Mouse (Mus musculus): ENCODE data around the gene Csad.

Csad gene

DNA sequence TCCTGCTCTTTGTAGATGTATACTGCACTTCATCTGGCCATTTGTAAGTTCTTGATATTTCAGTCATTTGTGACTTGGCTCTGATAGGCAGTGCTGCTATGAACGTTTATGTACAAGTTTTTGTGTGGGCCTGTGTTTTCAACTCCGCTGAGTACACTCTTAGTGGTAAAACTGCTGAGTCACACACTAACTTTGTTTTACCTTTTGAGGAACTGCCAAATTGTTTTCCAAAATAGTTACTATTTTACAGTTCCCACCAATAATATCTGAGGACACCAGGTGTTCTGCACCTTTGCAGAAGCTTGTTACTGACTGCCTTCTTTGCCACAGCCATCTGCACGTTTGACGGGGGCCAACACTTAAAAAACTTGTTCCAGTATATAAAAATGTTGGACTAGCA, 10.1 kb downstream of the Csad start:
- Histone ChIP-seq H3K36me3 (ENCODE audit: control insufficient read depth, insufficient read depth, low read length, poor library complexity, severe bottlenecking) (no peaks in the 10 kb centered on the region), H3K27me3 (ENCODE audit: control insufficient read depth, insufficient read depth, low read length, poor library complexity, severe bottlenecking) (no peaks in the 10 kb centered on the region)
- DNase-seq (ENCODE audit: low read depth, low spot score) = no peak

DNA sequence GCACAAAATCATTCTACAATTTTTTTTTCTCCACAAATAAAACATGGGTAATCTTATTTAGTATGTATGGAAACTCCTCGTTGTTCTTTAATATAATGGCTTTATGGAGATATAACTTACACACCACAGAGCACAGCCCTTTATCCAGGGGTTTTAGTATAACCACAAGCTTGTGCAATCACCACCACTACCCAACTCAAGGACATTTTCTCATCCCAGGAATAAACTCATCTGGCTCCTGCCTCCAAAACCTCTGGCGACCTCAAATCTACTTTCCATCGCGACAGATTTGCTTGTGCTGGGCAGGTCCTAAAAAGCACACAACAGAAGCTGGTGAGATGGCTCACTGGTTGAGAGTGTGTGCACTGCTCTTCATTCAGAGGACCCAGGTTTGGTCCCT, 10.9 kb downstream of the Csad start:
- no peaks in the 10 kb centered on the region for H3K36me3 ChIP-seq (ENCODE audit: control insufficient read depth, insufficient read depth, low read length, poor library complexity, severe bottlenecking)
- no peaks in the 10 kb centered on the region for H3K27me3 ChIP-seq (ENCODE audit: control insufficient read depth, insufficient read depth, low read length, poor library complexity, severe bottlenecking)
- DNase-seq (ENCODE audit: low read depth, low spot score) = no peak

GRCm38 (mm10) chr15:102192820-102193386, 11.6 kb downstream of the Csad start:
- Histone ChIP-seq H3K36me3 (ENCODE audit: control insufficient read depth, insufficient read depth, low read length, poor library complexity, severe bottlenecking) (no peaks in the 10 kb centered on the region), H3K27me3 (ENCODE audit: control insufficient read depth, insufficient read depth, low read length, poor library complexity, severe bottlenecking) (no peaks in the 10 kb centered on the region)
- no peak for DNase-seq (ENCODE audit: low read depth, low spot score)

DNA sequence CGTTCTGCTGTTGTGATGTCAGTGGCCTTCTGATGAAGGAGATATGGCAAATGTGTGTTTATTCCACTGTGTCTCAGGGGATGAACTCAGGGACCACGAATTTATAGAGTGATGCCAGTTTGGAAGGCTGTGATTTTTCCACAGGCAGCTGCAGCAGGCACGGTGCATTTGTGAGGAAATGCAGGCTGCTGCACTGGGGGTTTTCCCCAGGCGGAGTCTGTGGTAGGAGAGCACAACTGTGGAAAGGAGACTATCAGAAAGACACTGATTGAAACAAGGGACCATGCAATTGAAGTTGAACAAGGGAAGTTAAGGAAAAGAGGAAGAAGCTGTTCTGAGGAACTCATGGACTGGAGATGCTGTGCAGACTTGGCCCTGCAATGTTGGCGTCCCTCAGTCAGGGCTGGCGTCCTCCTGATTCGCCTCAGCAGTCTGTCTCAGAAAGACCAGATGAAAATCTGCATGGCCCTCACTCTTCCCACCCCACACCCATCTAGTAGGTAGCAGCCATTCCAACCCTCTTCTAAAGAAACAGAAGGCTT, 12.2 kb downstream of the Csad start:
- H3K36me3 ChIP-seq (ENCODE audit: control insufficient read depth, insufficient read depth, low read length, poor library complexity, severe bottlenecking) = no peaks in the 10 kb centered on the region
- no peak for DNase-seq (ENCODE audit: low read depth, low spot score)
- H3K27me3 ChIP-seq (ENCODE audit: control insufficient read depth, insufficient read depth, low read length, poor library complexity, severe bottlenecking) = no peaks in the 10 kb centered on the region

DNA sequence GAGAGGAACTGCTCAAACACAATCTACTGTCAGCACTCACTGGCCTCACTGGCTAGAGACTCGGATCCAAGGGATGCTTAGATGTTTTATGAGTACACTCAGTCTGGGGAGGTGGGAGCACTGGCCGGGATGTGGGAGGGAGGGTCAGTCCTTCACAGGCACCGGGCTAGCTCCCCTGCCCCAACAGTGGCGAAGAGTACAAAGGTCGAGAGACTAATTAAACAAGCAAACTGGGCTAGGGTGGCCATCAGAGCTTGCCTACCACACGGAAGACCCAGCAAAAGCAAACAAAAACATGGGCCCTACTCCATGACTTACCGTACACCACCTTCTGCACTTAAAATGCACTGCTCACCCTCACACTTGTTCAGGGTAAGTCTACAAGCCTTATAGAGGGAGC, 12.8 kb downstream of the Csad start:
- Histone ChIP-seq H3K27me3 (ENCODE audit: control insufficient read depth, insufficient read depth, low read length, poor library complexity, severe bottlenecking) (no peaks in the 10 kb centered on the region), H3K36me3 (ENCODE audit: control insufficient read depth, insufficient read depth, low read length, poor library complexity, severe bottlenecking) (peaks cover 2% of the 10 kb centered on the region; the same call in 1 of the 2 replicates)
- DNase-seq (ENCODE audit: low read depth, low spot score) = no peak

- Histone ChIP-seq H3K36me3 (ENCODE audit: control insufficient read depth, insufficient read depth, low read length, poor library complexity, severe bottlenecking) (peaks cover 2% of the 10 kb centered on the region; the same call in 1 of the 2 replicates), H3K27me3 (ENCODE audit: control insufficient read depth, insufficient read depth, low read length, poor library complexity, severe bottlenecking) (no peaks in the 10 kb centered on the region)
- DNase-seq (ENCODE audit: low read depth, low spot score) = no peak
Measured at GRCm38 (mm10) chr15:102188883-102189282, 15.6 kb downstream of the Csad start.

- DNase-seq (ENCODE audit: low read depth, low spot score) = no peak
- Histone ChIP-seq H3K27me3 (ENCODE audit: control insufficient read depth, insufficient read depth, low read length, poor library complexity, severe bottlenecking) (no peaks in the 10 kb centered on the region), H3K36me3 (ENCODE audit: control insufficient read depth, insufficient read depth, low read length, poor library complexity, severe bottlenecking) (peaks cover 2% of the 10 kb centered on the region; the same call in 1 of the 2 replicates)
Measured at GRCm38 (mm10) chr15:102188096-102188495, 16.4 kb downstream of the Csad start.

DNA sequence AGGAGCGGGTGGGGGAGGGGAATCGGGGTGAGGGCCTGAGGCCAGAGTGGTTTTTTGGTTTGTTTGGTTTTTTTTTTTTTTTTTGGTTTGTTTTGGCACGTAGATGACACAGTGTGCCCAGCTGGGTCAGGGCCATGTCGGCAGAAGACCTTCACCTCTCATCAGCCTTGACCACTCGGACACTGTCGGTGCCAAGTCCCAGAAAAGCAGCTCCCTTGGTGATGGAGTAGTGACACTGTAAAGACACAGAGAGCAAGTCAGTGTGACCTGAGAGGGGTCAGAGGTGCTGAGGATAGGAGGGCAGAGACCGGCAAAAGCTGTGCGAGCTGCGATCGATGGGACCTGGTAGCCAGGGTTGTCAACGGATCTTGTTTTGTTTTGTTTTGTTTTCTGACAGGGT, 18.3 kb downstream of the Csad start:
- DNase-seq (ENCODE audit: low read depth, low spot score) = no peak
- Histone ChIP-seq H3K27me3 (ENCODE audit: control insufficient read depth, insufficient read depth, low read length, poor library complexity, severe bottlenecking) (no peaks in the 10 kb centered on the region), H3K36me3 (ENCODE audit: control insufficient read depth, insufficient read depth, low read length, poor library complexity, severe bottlenecking) (peaks cover 2% of the 10 kb centered on the region; the same call in 1 of the 2 replicates)

DNA sequence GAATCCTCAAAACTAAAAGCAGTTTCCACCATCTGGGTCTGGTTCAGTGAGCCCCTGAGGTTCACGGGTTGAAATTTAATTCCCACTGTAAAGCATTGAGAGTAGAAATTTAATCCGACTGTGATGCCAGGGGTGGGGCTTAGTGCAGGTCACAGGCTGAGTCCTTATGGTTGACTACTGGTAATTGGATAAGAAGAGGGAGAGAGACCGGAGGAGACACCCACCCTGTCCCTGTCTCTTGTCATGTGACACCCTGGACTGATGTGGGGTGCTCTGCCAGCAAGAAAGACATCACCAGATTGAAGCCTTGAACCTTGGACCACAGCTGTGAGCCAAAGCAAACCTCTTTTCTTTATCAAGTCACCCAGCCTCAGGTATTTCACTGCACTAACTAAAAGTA, 21.4 kb downstream of the Csad start:
- Histone ChIP-seq H3K36me3 (ENCODE audit: control insufficient read depth, insufficient read depth, low read length, poor library complexity, severe bottlenecking) (peaks cover 2% of the 10 kb centered on the region; the same call in 1 of the 2 replicates), H3K27me3 (ENCODE audit: control insufficient read depth, insufficient read depth, low read length, poor library complexity, severe bottlenecking) (no peaks in the 10 kb centered on the region)
- DNase-seq (ENCODE audit: low read depth, low spot score) = no peak

DNA sequence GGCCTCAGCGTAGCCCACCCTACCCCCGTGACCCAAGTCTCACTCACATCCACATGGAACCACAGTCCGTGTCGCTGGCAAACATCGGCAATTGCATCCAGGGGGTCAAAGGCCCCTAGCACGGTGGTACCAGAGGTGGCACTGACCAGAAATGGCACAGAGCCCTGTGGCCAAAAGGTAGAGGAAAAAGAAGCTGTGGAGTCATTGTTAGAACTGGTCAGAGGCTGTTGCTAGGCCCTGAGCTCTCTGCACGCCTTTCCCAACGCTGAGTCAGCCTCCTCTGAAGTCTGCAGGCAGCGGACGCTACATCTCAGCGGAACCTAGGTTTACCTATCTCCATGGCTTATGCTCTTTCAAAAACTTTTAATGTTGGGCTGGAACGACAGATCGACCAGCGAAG, 24.6 kb downstream of the Csad start:
- Histone ChIP-seq H3K27me3 (ENCODE audit: control insufficient read depth, insufficient read depth, low read length, poor library complexity, severe bottlenecking) (no peaks in the 10 kb centered on the region), H3K36me3 (ENCODE audit: control insufficient read depth, insufficient read depth, low read length, poor library complexity, severe bottlenecking) (no peaks in the 10 kb centered on the region)
- DNase-seq (ENCODE audit: low read depth, low spot score) = no peak

DNA sequence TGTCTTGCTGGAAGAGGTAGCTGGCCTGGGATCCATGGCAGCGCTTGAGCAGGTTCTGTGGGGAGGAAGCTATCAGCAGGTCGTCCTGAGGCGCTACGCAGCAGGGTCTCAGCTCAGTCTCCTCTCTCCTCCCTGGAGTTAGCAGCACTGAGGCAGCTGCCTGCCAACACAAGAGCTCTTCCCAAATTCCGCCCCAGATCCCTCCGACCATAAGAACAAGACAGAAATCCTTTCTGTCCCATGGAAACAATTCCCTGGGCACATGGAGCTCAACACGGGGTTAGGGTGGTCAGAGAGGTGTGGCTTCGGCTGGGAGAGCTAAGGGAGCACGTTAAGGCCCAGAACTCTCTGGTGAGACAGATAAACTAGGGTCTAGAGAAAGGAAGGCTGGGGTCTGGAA, 25.4 kb downstream of the Csad start:
- no peaks in the 10 kb centered on the region for H3K27me3 ChIP-seq (ENCODE audit: control insufficient read depth, insufficient read depth, low read length, poor library complexity, severe bottlenecking)
- H3K36me3 ChIP-seq (ENCODE audit: control insufficient read depth, insufficient read depth, low read length, poor library complexity, severe bottlenecking) = no peaks in the 10 kb centered on the region
- DNase-seq (ENCODE audit: low read depth, low spot score) = no peak

DNA sequence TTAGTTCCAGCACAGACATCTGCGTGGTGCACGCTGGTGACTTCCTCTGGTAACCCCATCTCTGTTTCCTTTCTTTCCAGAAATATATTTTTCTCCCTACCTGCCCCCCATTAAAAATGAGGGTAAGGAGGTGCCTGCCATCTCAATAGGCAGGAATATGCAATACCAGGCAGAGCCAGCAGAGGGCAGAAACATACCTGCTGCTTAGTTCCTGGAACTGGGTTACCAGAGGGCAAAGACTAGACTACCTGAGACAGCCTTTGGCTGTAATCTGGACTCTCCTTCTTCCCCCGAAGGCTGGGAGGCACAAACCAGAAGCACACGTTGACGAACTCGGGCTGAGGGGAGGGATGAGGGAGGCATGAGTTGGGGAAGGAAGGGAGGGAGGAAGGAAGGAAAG, 26.2 kb downstream of the Csad start:
- H3K27me3 ChIP-seq (ENCODE audit: control insufficient read depth, insufficient read depth, low read length, poor library complexity, severe bottlenecking) = no peaks in the 10 kb centered on the region
- H3K36me3 ChIP-seq (ENCODE audit: control insufficient read depth, insufficient read depth, low read length, poor library complexity, severe bottlenecking) = no peaks in the 10 kb centered on the region
- DNase-seq (ENCODE audit: low read depth, low spot score) = peak; percentile 90

DNA sequence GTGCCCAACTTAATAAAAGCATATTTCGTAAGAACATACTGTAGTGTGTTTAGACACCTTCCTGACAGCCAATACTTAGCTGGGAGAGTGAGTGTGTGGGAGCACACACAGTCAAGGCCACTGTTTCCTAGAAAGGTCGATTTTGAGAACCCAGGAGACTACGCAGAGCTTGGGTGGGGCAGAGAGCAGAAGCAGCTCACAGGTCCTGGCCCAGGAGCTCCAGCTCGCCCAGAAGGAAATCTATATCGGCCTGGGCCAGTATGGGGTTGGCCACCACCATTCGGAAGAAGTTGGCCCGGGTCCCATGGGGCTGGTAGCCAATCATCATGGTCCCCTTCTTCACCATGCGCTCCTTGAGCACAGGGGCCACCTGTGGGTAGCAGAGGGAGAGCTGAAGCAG, 27.1 kb downstream of the Csad start:
- Histone ChIP-seq H3K27me3 (ENCODE audit: control insufficient read depth, insufficient read depth, low read length, poor library complexity, severe bottlenecking) (no peaks in the 10 kb centered on the region), H3K36me3 (ENCODE audit: control insufficient read depth, insufficient read depth, low read length, poor library complexity, severe bottlenecking) (no peaks in the 10 kb centered on the region)
- no peak for DNase-seq (ENCODE audit: low read depth, low spot score)

- DNase-seq (ENCODE audit: low read depth, low spot score) = no peak
- Histone ChIP-seq H3K36me3 (ENCODE audit: control insufficient read depth, insufficient read depth, low read length, poor library complexity, severe bottlenecking) (no peaks in the 10 kb centered on the region), H3K27me3 (ENCODE audit: control insufficient read depth, insufficient read depth, low read length, poor library complexity, severe bottlenecking) (no peaks in the 10 kb centered on the region)
Measured at GRCm38 (mm10) chr15:102176571-102177316, 27.8 kb downstream of the Csad start.

DNA sequence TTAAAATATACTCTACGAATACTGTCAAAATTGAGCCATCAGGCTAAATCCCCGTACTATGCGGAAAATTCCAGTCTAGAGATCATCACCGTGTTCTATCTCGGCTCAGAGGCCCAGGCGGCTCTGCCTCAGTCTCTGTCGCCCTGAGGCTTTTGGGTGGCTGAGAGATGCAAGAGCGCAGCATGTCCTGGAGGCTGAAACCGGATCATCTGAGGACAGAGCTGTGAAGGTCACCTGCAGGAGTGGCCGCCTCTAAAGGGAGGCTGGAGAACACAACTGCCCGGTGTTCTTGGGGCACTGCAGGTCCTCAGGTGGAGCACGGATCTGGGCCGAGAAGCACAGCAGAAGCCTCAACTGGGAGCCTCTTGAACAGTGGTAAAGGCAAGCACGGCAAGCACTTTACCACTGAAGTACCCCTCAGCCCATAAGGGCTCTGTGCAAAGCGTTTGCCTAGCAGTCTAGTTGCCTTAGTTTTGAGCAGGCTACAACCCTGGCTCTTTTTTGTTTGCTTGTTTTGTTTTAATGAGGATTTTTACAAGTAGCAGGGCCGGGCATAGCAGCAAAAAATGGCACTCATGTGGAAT, 28.7 kb downstream of the Csad start:
- no peak for DNase-seq (ENCODE audit: low read depth, low spot score)
- Histone ChIP-seq H3K36me3 (ENCODE audit: control insufficient read depth, insufficient read depth, low read length, poor library complexity, severe bottlenecking) (no peaks in the 10 kb centered on the region), H3K27me3 (ENCODE audit: control insufficient read depth, insufficient read depth, low read length, poor library complexity, severe bottlenecking) (no peaks in the 10 kb centered on the region)

Measured in splenic B cell, adult 2 months (primary cell).